Mouse (Mus musculus) stomach, embryonic 15.5 days (tissue): ENCODE measurements around the gene Tbp. TPM values are rescaled to one million over a fixed set of nuclear protein-coding genes. Genes with fewer than 3 reads are reported as not detected.
A peak's percentile ranks its signal among the peaks of the same experiment; 100 is the strongest.

Source experiments
- ATAC-seq: fragments of 200-750 bp; cut with Nextera tagmentation; 2 replicates; pipeline ENCODE4 v1.8.0; 2017; ENCODE audit warnings: low read depth, moderate number of reproducible peaks, moderate TSS enrichment; ENCODE audit not compliant: insufficient read depth, low FRiP score
- H3K27ac ChIP-seq: fragments of 300-500 bp; sonication (generic); 2 replicates; pipeline ENCODE4 v1.5.1; 2015; ENCODE audit warnings: mild to moderate bottlenecking, inconsistent platforms
- H3K27me3 ChIP-seq: fragments of 300-500 bp; sonication (generic); replicated peaks from 2 replicates; pipeline ENCODE4 v1.6.1; 2015; ENCODE audit warnings: inconsistent platforms
- H3K36me3 ChIP-seq: fragments of 300-500 bp; sonication (generic); 2 replicates; pipeline ENCODE4 v1.6.1; 2015; ENCODE audit warnings: inconsistent platforms
- H3K4me1 ChIP-seq: fragments of 300-500 bp; sonication (generic); 2 replicates; pipeline ENCODE4 v1.6.1; 2015; ENCODE audit warnings: inconsistent platforms
- H3K4me2 ChIP-seq: fragments of 300-500 bp; sonication (generic); 2 replicates; pipeline ENCODE4 v1.6.1; 2015; ENCODE audit warnings: mild to moderate bottlenecking, inconsistent platforms
- H3K4me3 ChIP-seq: fragments of 300-500 bp; sonication (generic); replicated peaks from 2 replicates; pipeline ENCODE4 v1.5.1; 2015; ENCODE audit warnings: inconsistent platforms
- H3K9ac ChIP-seq: fragments of 300-500 bp; sonication (generic); 2 replicates; pipeline ENCODE4 v1.6.1; 2015; ENCODE audit warnings: inconsistent platforms
- H3K9me3 ChIP-seq: fragments of 300-500 bp; sonication (generic); 2 replicates; pipeline ENCODE4 v1.6.1; 2016; ENCODE audit warnings: inconsistent platforms
- WGBS: fragments of 180-500 bp; shearing (Covaris S2); methylation state at CpG from one replicate; pipeline ENCODE4 v1.1.7; 2015; 5-methylcytosine and 5-hydroxymethylcytosine counted together
- polyA plus RNA-seq: library from polyadenylated mRNA; unstranded; fragments of >200 nt; fragmentation: Nextera tagmentation; extraction: Ambion mirVana; gene quantifications from 2 replicates; pipeline ENCODE4 v1.2.1, GENCODE M21; 2015

Tbp gene
- polyA plus RNA-seq, 1 experiment from 2014 or later: 35.9 TPM

DNA sequence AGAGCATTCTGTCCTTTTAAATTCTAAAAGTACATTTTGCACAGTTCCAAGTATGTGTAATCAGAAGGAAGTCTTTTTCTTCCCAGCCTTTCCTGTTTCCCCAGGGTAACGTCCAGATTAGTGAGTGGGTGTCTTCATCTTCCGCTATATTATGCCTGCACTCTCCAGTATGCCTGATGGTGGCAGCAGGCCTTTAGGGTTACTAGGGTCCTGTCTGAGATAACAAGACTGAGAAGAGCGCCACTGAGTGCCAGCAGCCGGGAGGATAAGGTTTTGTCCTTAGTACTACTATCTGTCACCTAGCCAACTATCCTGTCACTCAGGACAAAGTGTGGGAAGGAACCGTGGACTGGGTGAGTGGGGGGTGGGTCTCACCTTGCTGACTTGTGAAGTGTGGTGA lies 18.1 kb downstream of the Tbp start:
- Histone ChIP-seq H3K27ac (no peak overlapping the region), H3K36me3 (peaks cover 48% of the 10 kb centered on the region), H3K9me3 (no peaks in the 10 kb centered on the region), H3K27me3 (no peaks in the 10 kb centered on the region), H3K4me1 (no peaks in the 10 kb centered on the region), H3K9ac (no peak overlapping the region), H3K4me2 (no peak overlapping the region), H3K4me3 (no peak overlapping the region)
- no peak for ATAC-seq
- WGBS: 72% methylated on average over 5 of the region's 5 CpGs

- Histone ChIP-seq H3K9ac (no peak overlapping the region), H3K4me1 (no peaks in the 10 kb centered on the region), H3K36me3 (peaks cover 51% of the 10 kb centered on the region), H3K4me2 (no peak overlapping the region), H3K4me3 (no peak overlapping the region), H3K27me3 (no peaks in the 10 kb centered on the region), H3K27ac (no peak overlapping the region), H3K9me3 (no peaks in the 10 kb centered on the region)
- ATAC-seq: no peak
- WGBS: 92% methylated on average over 5 of the region's 5 CpGs
Measured at GRCm38 (mm10) chr17:15518186-15518585, 18.5 kb downstream of the Tbp start.

GRCm38 (mm10) chr17:15518766-15519165 lies 19.1 kb downstream of the Tbp start:
- peaks cover 46% of the 10 kb centered on the region for H3K36me3 ChIP-seq
- H3K27me3 ChIP-seq: no peaks in the 10 kb centered on the region
- no peak overlapping the region for H3K9ac ChIP-seq
- H3K9me3 ChIP-seq: no peaks in the 10 kb centered on the region
- no peak for ATAC-seq
- WGBS: 95% methylated on average over 1 of the region's 1 CpGs
- H3K27ac ChIP-seq: no peak overlapping the region
- H3K4me3 ChIP-seq: no peak overlapping the region
- H3K4me1 ChIP-seq: no peaks in the 10 kb centered on the region
- H3K4me2 ChIP-seq: no peak overlapping the region

GRCm38 (mm10) chr17:15526304-15526703 lies 26.6 kb downstream of the Tbp start:
- WGBS: 8% methylated on average over 10 of the region's 10 CpGs
- ATAC-seq: no peak
- peak overlapping the region; percentile 93 for H3K9ac ChIP-seq
- peak overlapping the region; percentile 93 for H3K4me3 ChIP-seq
- H3K4me2 ChIP-seq: peak overlapping the region; percentile 80
- peaks cover 6% of the 10 kb centered on the region for H3K4me1 ChIP-seq
- H3K27ac ChIP-seq: no peak overlapping the region; the same call in 1 of the 2 replicates
- peaks cover 11% of the 10 kb centered on the region; the same call in 1 of the 2 replicates for H3K36me3 ChIP-seq
- H3K9me3 ChIP-seq: no peaks in the 10 kb centered on the region
- H3K27me3 ChIP-seq: no peaks in the 10 kb centered on the region

- ATAC-seq: peak; percentile 100
- H3K4me3 ChIP-seq: peak within 1 kb of the TSS; percentile 93
- H3K9ac ChIP-seq: peak within 1 kb of the TSS; percentile 93
- peaks cover 3% of the 10 kb centered on the region; the same call in 1 of the 2 replicates for H3K36me3 ChIP-seq
- H3K27ac ChIP-seq: peak within 1 kb of the TSS; percentile 88
- H3K27me3 ChIP-seq: no peaks in the 10 kb centered on the region
- H3K4me1 ChIP-seq: peaks cover 6% of the 10 kb centered on the region
- WGBS: 1% methylated on average over 55 of the region's 55 CpGs
- no peaks in the 10 kb centered on the region for H3K9me3 ChIP-seq
- peak within 1 kb of the TSS; percentile 80 for H3K4me2 ChIP-seq
Measured at GRCm38 (mm10) chr17:15526986-15527810, 27.5 kb downstream of the Tbp start, which contains the start of gene Pdcd2. Gene Pdcd2 (minus strand): TSS chr17:15527301.

DNA sequence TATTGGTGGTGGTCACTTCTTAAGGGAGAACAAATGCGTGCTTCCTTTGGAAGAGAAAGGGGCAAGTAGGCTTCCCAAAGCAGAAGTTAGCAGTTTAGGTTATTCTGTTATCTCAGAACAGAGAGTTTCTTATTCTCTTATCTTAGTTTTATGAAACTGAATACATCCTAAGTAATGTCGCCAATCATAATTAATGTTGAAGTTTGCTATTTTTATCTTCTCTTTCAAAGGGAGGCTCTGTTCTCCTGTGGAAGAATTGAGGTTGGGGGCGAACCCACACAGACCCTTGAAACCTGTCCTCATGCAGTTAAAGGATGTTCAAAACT lies 28.1 kb downstream of the Tbp start:
- Histone ChIP-seq H3K27me3 (no peaks in the 10 kb centered on the region), H3K9ac (no peak overlapping the region), H3K4me3 (peak overlapping the region; percentile 93), H3K9me3 (no peaks in the 10 kb centered on the region), H3K27ac (no peak overlapping the region), H3K4me1 (peaks cover 6% of the 10 kb centered on the region), H3K36me3 (0 out of 2 replicates have a peak, but pooled peaks cover 2% of the 10 kb centered on the region), H3K4me2 (peak overlapping the region; percentile 80)
- 44% methylated on average over 3 of the region's 3 CpGs for WGBS
- no peak for ATAC-seq

- H3K27ac ChIP-seq: no peak overlapping the region
- H3K27me3 ChIP-seq: no peaks in the 10 kb centered on the region
- no peaks in the 10 kb centered on the region for H3K9me3 ChIP-seq
- H3K4me1 ChIP-seq: peaks cover 6% of the 10 kb centered on the region
- ATAC-seq: no peak
- H3K9ac ChIP-seq: no peak overlapping the region
- no peak overlapping the region for H3K4me3 ChIP-seq
- H3K4me2 ChIP-seq: no peak overlapping the region
- H3K36me3 ChIP-seq: no peaks in the 10 kb centered on the region
- 72% methylated on average over 2 of the region's 2 CpGs for WGBS
Measured at GRCm38 (mm10) chr17:15528887-15529286, 29.2 kb downstream of the Tbp start.

DNA sequence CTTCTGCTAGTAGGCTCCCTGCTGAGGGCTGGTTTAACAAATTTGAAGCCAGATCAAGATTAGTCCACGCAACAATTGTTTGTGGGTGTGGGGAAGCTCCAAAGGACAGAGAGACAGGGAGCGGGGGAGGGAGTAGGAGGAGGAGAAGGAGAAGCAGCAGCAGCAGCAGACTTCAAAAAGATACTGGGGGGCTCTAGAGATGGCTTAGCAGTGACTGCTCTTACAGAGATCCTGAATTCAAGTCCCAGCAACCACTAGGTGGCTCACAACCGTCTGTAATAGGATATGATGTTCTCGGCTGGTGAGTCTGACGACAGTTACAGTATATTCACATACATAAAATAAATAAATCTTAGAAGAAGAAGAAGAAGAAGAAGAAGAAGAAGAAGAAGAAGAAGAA lies 30.5 kb downstream of the Tbp start:
- Histone ChIP-seq H3K27me3 (no peaks in the 10 kb centered on the region), H3K36me3 (no peaks in the 10 kb centered on the region), H3K27ac (no peak overlapping the region), H3K4me2 (no peak overlapping the region), H3K9me3 (no peaks in the 10 kb centered on the region), H3K9ac (no peak overlapping the region), H3K4me1 (peaks cover 6% of the 10 kb centered on the region), H3K4me3 (no peak overlapping the region)
- no peak for ATAC-seq
- 28% methylated on average over 5 of the region's 5 CpGs for WGBS

- Histone ChIP-seq H3K4me3 (no peak overlapping the region), H3K4me2 (no peak overlapping the region), H3K27me3 (no peaks in the 10 kb centered on the region)
Measured at GRCm38 (mm10) chr17:15535162-15535800, 35.6 kb downstream of the Tbp start.

GRCm38 (mm10) chr17:15535943-15536342 lies 36.3 kb downstream of the Tbp start:
- peak overlapping the region; percentile 92 for H3K4me2 ChIP-seq
- 22% methylated on average over 8 of the region's 8 CpGs for WGBS
- H3K9ac ChIP-seq: 0 out of 2 replicates have a peak overlapping the region, but pooled peaks have one; percentile 2
- H3K9me3 ChIP-seq: no peaks in the 10 kb centered on the region
- no peaks in the 10 kb centered on the region for H3K27me3 ChIP-seq
- no peak for ATAC-seq
- H3K27ac ChIP-seq: no peak overlapping the region
- no peaks in the 10 kb centered on the region for H3K36me3 ChIP-seq
- no peaks in the 10 kb centered on the region for H3K4me1 ChIP-seq
- H3K4me3 ChIP-seq: peak overlapping the region; percentile 46

More at GRCm38 (mm10) chr17:15535162-15535800, 35.6 kb downstream of the Tbp start:
- Histone ChIP-seq H3K9ac (no peak overlapping the region), H3K9me3 (no peaks in the 10 kb centered on the region), H3K4me1 (no peaks in the 10 kb centered on the region), H3K27ac (no peak overlapping the region), H3K36me3 (no peaks in the 10 kb centered on the region)
- 63% methylated on average over 11 of the region's 11 CpGs for WGBS
- ATAC-seq: no peak

DNA sequence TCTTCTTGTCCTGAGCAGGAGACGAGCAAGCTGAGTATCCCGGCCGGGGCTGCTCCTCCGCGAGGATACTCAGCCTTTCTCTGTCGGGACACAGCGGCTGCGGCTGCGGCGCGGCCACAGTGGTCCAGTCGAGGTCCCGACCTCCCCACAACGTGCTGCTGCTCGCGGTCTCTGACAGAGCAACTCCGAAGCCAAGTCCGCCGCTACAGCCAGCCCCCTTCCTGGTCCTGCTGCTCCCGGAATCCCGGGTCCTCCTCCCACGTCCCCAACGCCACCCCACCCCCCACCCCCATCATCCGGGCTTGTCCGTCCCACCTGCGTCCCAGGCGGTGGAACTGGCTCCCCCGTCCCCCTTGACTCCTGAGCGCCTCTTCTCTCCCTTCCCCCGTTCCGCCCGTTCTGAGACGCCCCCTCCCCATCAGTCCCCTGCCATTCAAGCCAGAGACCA lies 36.8 kb downstream of the Tbp start:
- ATAC-seq: no peak; the same call in 1 of the 2 replicates
- Histone ChIP-seq H3K4me2 (peak overlapping the region; percentile 92), H3K27ac (no peak overlapping the region), H3K27me3 (no peaks in the 10 kb centered on the region), H3K4me3 (peak overlapping the region; percentile 46), H3K9ac (0 out of 2 replicates have a peak overlapping the region, but pooled peaks have one; percentile 2), H3K9me3 (no peaks in the 10 kb centered on the region), H3K4me1 (no peaks in the 10 kb centered on the region), H3K36me3 (no peaks in the 10 kb centered on the region)
- under 1% methylated on average over 33 of the region's 33 CpGs for WGBS

DNA sequence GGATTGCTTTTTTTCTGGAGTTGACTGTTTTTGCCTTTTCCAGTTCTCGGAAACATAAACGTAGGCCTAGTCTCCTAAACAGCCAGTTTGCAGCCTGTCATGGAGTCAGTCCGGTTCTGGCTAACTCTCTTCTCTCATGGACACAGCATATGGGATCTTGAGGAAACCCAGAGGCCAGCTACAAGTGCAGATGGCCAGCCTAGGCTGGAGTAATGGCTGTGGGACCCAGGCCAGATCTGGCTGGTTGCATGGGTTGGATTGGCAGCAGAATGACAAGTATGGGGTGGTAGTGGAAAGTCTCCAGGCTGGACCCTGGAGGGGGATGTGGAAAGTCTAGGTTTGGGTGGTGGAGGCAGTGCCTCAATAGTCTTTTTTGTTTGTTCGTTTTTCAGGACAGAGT lies 40.6 kb downstream of the Tbp start:
- Histone ChIP-seq H3K9ac (no peak overlapping the region), H3K27ac (no peak overlapping the region), H3K4me3 (no peak overlapping the region), H3K4me1 (no peaks in the 10 kb centered on the region), H3K27me3 (no peaks in the 10 kb centered on the region), H3K9me3 (no peaks in the 10 kb centered on the region), H3K4me2 (no peak overlapping the region), H3K36me3 (no peaks in the 10 kb centered on the region)
- ATAC-seq: no peak
- WGBS: 72% methylated on average over 4 of the region's 4 CpGs
